Mouse (Mus musculus) heart, postnatal 0 days (tissue): ENCODE results near the gene C1ql1. TPM values are rescaled to one million over a fixed set of nuclear protein-coding genes. Genes with fewer than 3 reads are reported as not detected.

Source experiments
- ATAC-seq: fragments of 200-750 bp; cut with Nextera tagmentation; 2 replicates; pipeline ENCODE4 v1.8.0; 2017; ENCODE audit warnings: low read depth, moderate number of reproducible peaks, moderate library complexity; ENCODE audit not compliant: insufficient read depth
- DNase-seq: peaks from one replicate; pipeline ENCODE4 v3.0.0-alpha.2; 2016; ENCODE audit warnings: low spot score
- H3K27ac ChIP-seq: fragments of 300-500 bp; sonication (generic); 2 replicates; pipeline ENCODE4 v1.5.1; 2014; ENCODE audit warnings: low read depth, mild to moderate bottlenecking
- H3K27me3 ChIP-seq: fragments of 300-500 bp; sonication (generic); 2 replicates; pipeline ENCODE4 v1.6.1; 2014; ENCODE audit warnings: low read length, mixed read lengths; ENCODE audit not compliant: control insufficient read depth, insufficient read depth
- H3K36me3 ChIP-seq: fragments of 300-500 bp; sonication (generic); replicated peaks from 2 replicates; pipeline ENCODE4 v1.6.1; 2014; ENCODE audit warnings: low read length, mixed read lengths; ENCODE audit not compliant: control insufficient read depth, insufficient read depth
- H3K4me1 ChIP-seq: fragments of 300-500 bp; sonication (generic); 2 replicates; pipeline ENCODE4 v1.6.1; 2014; ENCODE audit warnings: antibody characterized with exemption; ENCODE audit not compliant: control insufficient read depth, insufficient read depth
- H3K4me2 ChIP-seq: fragments of 300-500 bp; sonication (generic); 2 replicates; pipeline ENCODE4 v1.6.1; 2014; ENCODE audit warnings: low read depth, mild to moderate bottlenecking, low read length, moderate library complexity
- H3K4me3 ChIP-seq: fragments of 300-500 bp; sonication (generic); 2 replicates; pipeline ENCODE4 v1.5.1; 2014; ENCODE audit warnings: low read depth, low read length
- H3K9ac ChIP-seq: fragments of 300-500 bp; sonication (generic); replicated peaks from 2 replicates; pipeline ENCODE4 v1.6.1; 2014; ENCODE audit warnings: low read depth, low read length, mixed read lengths
- H3K9me3 ChIP-seq: fragments of 300-500 bp; sonication (generic); replicated peaks from 2 replicates; pipeline ENCODE4 v1.6.1; 2016; ENCODE audit warnings: low read length; ENCODE audit not compliant: control insufficient read depth
- CTCF ChIP-seq: IDR thresholded peaks from 2 replicates; pipeline ENCODE4 v1.5.1; 2016; ENCODE audit warnings: antibody characterized with exemption, control low read depth, low read depth
- EP300 ChIP-seq: IDR thresholded peaks from 2 replicates; pipeline ENCODE4 v1.6.1; 2016; ENCODE audit warnings: antibody characterized with exemption, low read depth
- WGBS: fragments of 180-500 bp; shearing (Covaris S2); extraction: QIAGEN DNeasy Blood & Tissue Kit; methylation state at CpG from one replicate; pipeline ENCODE4 v1.1.7; 2014; 5-methylcytosine and 5-hydroxymethylcytosine counted together
- polyA plus RNA-seq: library from polyadenylated mRNA; unstranded; fragments of >200 nt; fragmentation: Nextera tagmentation; extraction: Ambion mirVana; gene quantifications from 2 replicates; pipeline ENCODE4 v1.2.1, GENCODE M21; 2015
- total RNA-seq: library from RNA; depleted of rRNA; stranded (reverse); fragments of >200 nt; gene quantifications from 2 replicates; pipeline ENCODE4 v1.2.3, GENCODE M21; 2014; ENCODE audit warnings: low replicate concordance

The C1ql1 gene
- total and polyA plus RNA-seq, 2 experiments from 2014 or later = not detected

DNA sequence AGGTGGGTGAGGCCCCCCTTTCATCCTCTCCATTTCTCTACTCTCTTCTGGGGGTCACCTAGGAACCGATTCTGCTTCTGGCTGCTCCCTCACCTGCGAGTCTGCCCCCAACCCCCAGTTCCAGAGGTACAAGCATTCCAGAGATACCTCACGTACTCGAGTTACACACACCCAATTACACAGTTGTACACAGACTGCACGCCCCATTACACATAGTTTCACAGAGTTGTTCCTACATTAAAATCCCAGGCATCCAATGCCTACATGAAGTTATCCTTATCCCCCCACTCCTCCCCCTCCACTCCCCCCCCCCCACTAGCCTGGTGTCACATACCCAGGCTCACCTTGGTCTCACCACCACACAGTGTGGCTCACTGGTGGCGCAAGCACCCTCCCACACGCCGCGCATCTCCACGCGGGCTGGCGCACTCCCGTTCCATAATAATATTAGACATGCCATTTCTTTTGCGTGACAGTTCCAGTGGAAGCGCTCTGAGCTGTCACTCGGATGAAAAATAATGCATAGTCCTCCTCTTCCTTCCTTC lies 18.1 kb upstream of the C1ql1 start:
- no peak overlapping the region for H3K27ac ChIP-seq
- H3K36me3 ChIP-seq = no peaks in the 10 kb centered on the region
- H3K27me3 ChIP-seq = peaks cover 28% of the 10 kb centered on the region
- H3K4me3 ChIP-seq = no peak overlapping the region
- H3K4me1 ChIP-seq = peaks cover 6% of the 10 kb centered on the region; the same call in 1 of the 2 replicates
- DNase-seq = no peak
- 67% methylated on average over 16 of the region's 16 CpGs for WGBS
- no peak overlapping the region for H3K4me2 ChIP-seq
- ATAC-seq = no peak
- no peaks in the 10 kb centered on the region for H3K9me3 ChIP-seq
- H3K9ac ChIP-seq = no peak overlapping the region
- TF ChIP-seq EP300 (no peak), CTCF (no peak)

DNA sequence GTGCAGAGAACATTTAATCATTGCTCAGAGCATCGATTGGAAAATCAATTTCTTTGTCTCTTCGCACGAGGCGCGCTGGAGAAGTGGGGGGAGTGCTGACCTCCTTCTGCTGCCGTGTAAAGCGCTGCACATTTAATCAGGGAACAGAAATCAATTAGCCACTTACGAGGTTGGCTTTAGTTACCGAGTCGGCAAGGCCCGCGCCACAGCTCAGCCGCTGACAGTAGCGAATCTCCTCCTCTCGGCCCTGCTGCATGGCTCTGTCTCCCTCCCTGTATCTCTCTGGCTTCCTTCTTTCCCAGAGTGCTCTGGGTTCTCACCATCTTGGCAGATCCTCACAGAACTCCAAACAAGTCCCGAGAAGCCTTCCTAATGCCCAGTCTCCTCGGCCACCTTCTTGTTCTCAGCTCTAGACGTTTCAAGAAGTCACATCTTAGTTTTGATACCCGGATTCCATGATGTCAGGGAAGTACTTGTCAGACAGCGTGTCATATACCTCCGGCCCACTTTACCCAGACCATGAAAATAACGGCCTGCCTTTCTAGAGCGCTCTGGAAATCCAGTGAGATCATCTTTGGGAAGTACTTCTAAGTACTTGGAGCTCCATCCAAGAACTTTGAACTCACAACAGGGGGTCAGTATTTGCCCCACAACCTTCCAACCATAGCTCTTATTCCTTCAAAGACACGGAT lies 17.5 kb upstream of the C1ql1 start:
- 24% methylated on average over 24 of the region's 24 CpGs for WGBS
- Histone ChIP-seq H3K27ac (no peak overlapping the region), H3K9ac (no peak overlapping the region), H3K4me3 (no peak overlapping the region), H3K36me3 (no peaks in the 10 kb centered on the region), H3K4me2 (no peak overlapping the region), H3K9me3 (no peaks in the 10 kb centered on the region), H3K27me3 (peaks cover 28% of the 10 kb centered on the region), H3K4me1 (peaks cover 6% of the 10 kb centered on the region; the same call in 1 of the 2 replicates)
- ATAC-seq (no peak), DNase-seq (no peak)
- TF ChIP-seq CTCF = no peak
- no peak for TF ChIP-seq EP300

DNA sequence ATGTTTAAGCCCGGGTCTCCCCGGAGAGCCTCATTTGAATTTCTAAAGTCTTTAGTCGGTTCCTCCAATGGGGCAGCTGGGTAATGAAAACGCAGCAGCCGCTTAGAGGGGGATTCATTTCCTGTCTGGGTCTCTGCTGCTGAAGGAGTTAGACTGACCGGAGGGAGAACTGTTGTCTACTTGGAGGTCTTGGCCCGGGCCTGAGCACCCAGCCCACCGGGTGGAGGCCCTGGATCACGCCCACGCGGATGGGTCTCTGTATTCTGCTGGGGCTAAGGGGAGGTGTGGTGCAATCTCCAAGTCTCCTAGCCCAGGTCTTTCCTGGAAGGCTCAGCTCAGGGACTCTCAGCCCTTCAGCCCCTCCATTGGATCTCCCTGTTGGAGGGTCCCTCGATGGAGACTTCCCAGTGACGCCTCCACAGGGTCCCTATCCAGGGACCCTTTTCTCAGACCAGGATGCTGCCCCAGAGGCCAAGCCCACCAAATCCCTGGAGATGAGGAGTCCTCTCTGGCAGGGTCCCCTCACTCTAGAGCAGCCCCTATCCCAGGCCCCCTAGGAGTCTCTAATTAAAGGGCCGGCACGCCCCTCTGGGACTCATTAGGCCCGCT lies 16.9 kb upstream of the C1ql1 start:
- H3K27me3 ChIP-seq = peaks cover 28% of the 10 kb centered on the region
- 22% methylated on average over 16 of the region's 16 CpGs for WGBS
- H3K27ac ChIP-seq = no peak overlapping the region
- no peak for ATAC-seq
- H3K4me3 ChIP-seq = no peak overlapping the region
- H3K9ac ChIP-seq = peak overlapping the region; percentile 17; the same call in 1 of the 2 replicates
- no peaks in the 10 kb centered on the region for H3K9me3 ChIP-seq
- no peak overlapping the region for H3K4me2 ChIP-seq
- H3K36me3 ChIP-seq = no peaks in the 10 kb centered on the region
- no peak for TF ChIP-seq EP300
- no peak for DNase-seq
- H3K4me1 ChIP-seq = peaks cover 6% of the 10 kb centered on the region; the same call in 1 of the 2 replicates

DNA sequence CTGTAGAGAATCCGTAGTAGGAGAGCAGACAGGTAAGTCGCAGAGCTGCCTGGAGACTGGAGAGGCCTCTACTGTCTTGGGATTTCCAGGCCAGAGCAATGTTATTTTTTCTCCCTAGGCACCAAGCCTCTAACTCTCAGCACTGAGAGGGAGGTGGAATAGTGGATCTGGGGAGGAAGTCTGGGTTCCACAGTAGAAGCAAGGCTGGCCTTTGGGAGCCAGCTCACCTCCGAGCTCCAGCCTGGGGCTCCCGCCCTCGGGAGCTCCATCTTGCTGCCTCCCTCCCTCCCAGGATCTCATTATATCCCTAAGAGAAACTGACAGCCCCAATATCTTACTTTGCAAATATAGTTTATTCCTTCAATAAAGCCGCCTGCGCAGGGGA lies 16.4 kb upstream of the C1ql1 start:
- Histone ChIP-seq H3K27me3 (peaks cover 28% of the 10 kb centered on the region), H3K4me2 (no peak overlapping the region), H3K27ac (no peak overlapping the region), H3K4me3 (no peak overlapping the region), H3K9me3 (no peaks in the 10 kb centered on the region), H3K36me3 (no peaks in the 10 kb centered on the region), H3K9ac (no peak overlapping the region), H3K4me1 (peaks cover 6% of the 10 kb centered on the region; the same call in 1 of the 2 replicates)
- TF ChIP-seq CTCF = no peak
- TF ChIP-seq EP300 = no peak
- WGBS = 53% methylated on average over 7 of the region's 7 CpGs
- DNase-seq (no peak), ATAC-seq (no peak)

DNA sequence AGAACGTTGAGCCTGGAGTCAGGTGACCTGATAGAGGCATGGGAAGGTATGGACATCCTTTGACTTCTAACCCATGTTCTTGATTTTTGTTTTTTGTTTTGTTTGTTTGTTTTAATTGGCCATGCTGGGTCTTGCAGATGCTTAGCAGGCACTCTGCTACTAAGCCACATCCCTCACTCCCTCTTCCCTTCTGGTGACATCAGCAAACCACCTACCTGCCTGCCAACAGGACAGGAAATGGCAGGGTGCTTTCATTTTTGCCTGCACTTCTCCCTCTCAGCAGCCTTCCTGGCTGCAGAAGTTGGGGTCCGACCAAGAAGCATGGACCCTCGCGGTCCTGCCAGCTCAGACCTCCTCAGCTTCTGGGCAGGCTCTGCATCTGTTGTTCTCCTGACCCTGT lies 14.6 kb upstream of the C1ql1 start:
- H3K36me3 ChIP-seq = no peaks in the 10 kb centered on the region
- H3K9me3 ChIP-seq = no peaks in the 10 kb centered on the region
- no peak for DNase-seq
- peaks cover 18% of the 10 kb centered on the region for H3K27me3 ChIP-seq
- TF ChIP-seq CTCF (no peak), EP300 (no peak)
- no peak overlapping the region for H3K4me2 ChIP-seq
- no peak for ATAC-seq
- WGBS = 93% methylated on average over 4 of the region's 4 CpGs
- no peak overlapping the region for H3K9ac ChIP-seq
- H3K27ac ChIP-seq = no peak overlapping the region
- H3K4me3 ChIP-seq = no peak overlapping the region
- peaks cover 6% of the 10 kb centered on the region; the same call in 1 of the 2 replicates for H3K4me1 ChIP-seq
